Mouse (Mus musculus): ENCODE results near the gene Galnt7. TPM values are rescaled to one million over a fixed set of nuclear protein-coding genes. Genes with fewer than 3 reads are reported as not detected.

Gene Galnt7
- total RNA-seq (2014; rRNA removed) (1.8 and 2.0 TPM in 2 replicates), polyA plus RNA-seq (2012; rRNA removed) (0.12 and 0.61 TPM in 2 replicates)

- H3K27me3 ChIP-seq (ENCODE audit: control insufficient read depth, insufficient read depth, low read length), result no peaks in the 10 kb centered on the region
- 0 out of 2 replicates have a peak, but pooled peaks have one; percentile 3 for TF ChIP-seq POLR2A (IDR thresholded peaks at IDR 0.05; ENCODE audit: extremely low read depth, insufficient read depth, low read length)
- TF ChIP-seq CTCF (IDR thresholded peaks at IDR 0.05; ENCODE audit: low read depth, low read length), result no peak
- 0 out of 2 replicates have a peak, but pooled peaks cover 3% of the 10 kb centered on the region for H3K4me1 ChIP-seq (ENCODE audit: control insufficient read depth, insufficient read depth, low read length)
- WGBS, result under 1% methylated on average over 64 of the region's 74 CpGs
- peak within 1 kb of the TSS; percentile 95 for H3K9ac ChIP-seq (ENCODE audit: low read depth, low read length)
- H3K36me3 ChIP-seq (ENCODE audit: control insufficient read depth, insufficient read depth, low read length), result no peaks in the 10 kb centered on the region
- peak within 1 kb of the TSS; percentile 67 for H3K4me3 ChIP-seq (ENCODE audit: insufficient read depth, low read depth, low read length)
- no peaks in the 10 kb centered on the region for H3K79me2 ChIP-seq (ENCODE audit: control insufficient read depth, insufficient read depth, low read length)
- peak; percentile 17 for DNase-seq (ENCODE audit: extremely low read depth, low read depth, low spot score)
- peak within 1 kb of the TSS; percentile 36 for H3K27ac ChIP-seq (replicated peaks; ENCODE audit: insufficient read depth, low read depth, low read length)
Observed at GRCm38 (mm10) chr8:57652456-57653055, at the start of gene Galnt7. TSS of gene Galnt7 (minus strand) at chr8:57653032.

GRCm38 (mm10) chr8:57688633-57689032, 35.8 kb upstream of the Galnt7 start:
- TF ChIP-seq CTCF (IDR thresholded peaks at IDR 0.05; ENCODE audit: low read depth, low read length) (no peak), POLR2A (IDR thresholded peaks at IDR 0.05; ENCODE audit: extremely low read depth, insufficient read depth, low read length) (no peak)
- Histone ChIP-seq H3K4me1 (ENCODE audit: control insufficient read depth, insufficient read depth, low read length) (no peaks in the 10 kb centered on the region), H3K27ac (replicated peaks; ENCODE audit: insufficient read depth, low read depth, low read length) (no peak overlapping the region)

GRCm38 (mm10) chr8:57685803-57686202, 33.0 kb upstream of the Galnt7 start:
- H3K27ac ChIP-seq (replicated peaks; ENCODE audit: insufficient read depth, low read depth, low read length), result no peak overlapping the region
- 92% methylated on average over 3 of the region's 3 CpGs for WGBS
- no peaks in the 10 kb centered on the region for H3K79me2 ChIP-seq (ENCODE audit: control insufficient read depth, insufficient read depth, low read length)
- H3K4me3 ChIP-seq (ENCODE audit: insufficient read depth, low read depth, low read length), result no peak overlapping the region
- no peaks in the 10 kb centered on the region for H3K36me3 ChIP-seq (ENCODE audit: control insufficient read depth, insufficient read depth, low read length)
- no peaks in the 10 kb centered on the region for H3K4me1 ChIP-seq (ENCODE audit: control insufficient read depth, insufficient read depth, low read length)
- no peaks in the 10 kb centered on the region; the same call in 1 of the 2 replicates for H3K27me3 ChIP-seq (ENCODE audit: control insufficient read depth, insufficient read depth, low read length)
- TF ChIP-seq CTCF (IDR thresholded peaks at IDR 0.05; ENCODE audit: low read depth, low read length), result no peak
- TF ChIP-seq POLR2A (IDR thresholded peaks at IDR 0.05; ENCODE audit: extremely low read depth, insufficient read depth, low read length), result no peak
- no peak overlapping the region for H3K9ac ChIP-seq (ENCODE audit: low read depth, low read length)
- no peak for DNase-seq (ENCODE audit: extremely low read depth, low read depth, low spot score)

More at GRCm38 (mm10) chr8:57688633-57689032, 35.8 kb upstream of the Galnt7 start:
- H3K27me3 ChIP-seq (ENCODE audit: control insufficient read depth, insufficient read depth, low read length), result no peaks in the 10 kb centered on the region; the same call in 1 of the 2 replicates
- H3K79me2 ChIP-seq (ENCODE audit: control insufficient read depth, insufficient read depth, low read length), result no peaks in the 10 kb centered on the region
- 71% methylated on average over 7 of the region's 7 CpGs for WGBS
- no peak overlapping the region for H3K9ac ChIP-seq (ENCODE audit: low read depth, low read length)
- no peak for DNase-seq (ENCODE audit: extremely low read depth, low read depth, low spot score)
- no peaks in the 10 kb centered on the region for H3K36me3 ChIP-seq (ENCODE audit: control insufficient read depth, insufficient read depth, low read length)
- H3K4me3 ChIP-seq (ENCODE audit: insufficient read depth, low read depth, low read length), result no peak overlapping the region

GRCm38 (mm10) chr8:57680044-57680443, 27.2 kb upstream of the Galnt7 start:
- WGBS, result 85% methylated on average over 5 of the region's 5 CpGs
- Histone ChIP-seq H3K4me3 (ENCODE audit: insufficient read depth, low read depth, low read length) (no peak overlapping the region), H3K36me3 (ENCODE audit: control insufficient read depth, insufficient read depth, low read length) (no peaks in the 10 kb centered on the region), H3K4me1 (ENCODE audit: control insufficient read depth, insufficient read depth, low read length) (no peaks in the 10 kb centered on the region), H3K27me3 (ENCODE audit: control insufficient read depth, insufficient read depth, low read length) (no peaks in the 10 kb centered on the region; the same call in 1 of the 2 replicates), H3K9ac (ENCODE audit: low read depth, low read length) (no peak overlapping the region), H3K27ac (replicated peaks; ENCODE audit: insufficient read depth, low read depth, low read length) (no peak overlapping the region), H3K79me2 (ENCODE audit: control insufficient read depth, insufficient read depth, low read length) (no peaks in the 10 kb centered on the region)
- TF ChIP-seq POLR2A (IDR thresholded peaks at IDR 0.05; ENCODE audit: extremely low read depth, insufficient read depth, low read length) (no peak), CTCF (IDR thresholded peaks at IDR 0.05; ENCODE audit: low read depth, low read length) (no peak)
- no peak for DNase-seq (ENCODE audit: extremely low read depth, low read depth, low spot score)

- H3K36me3 ChIP-seq (ENCODE audit: control insufficient read depth, insufficient read depth, low read length), result no peaks in the 10 kb centered on the region
- H3K9ac ChIP-seq (ENCODE audit: low read depth, low read length), result no peak overlapping the region
- H3K79me2 ChIP-seq (ENCODE audit: control insufficient read depth, insufficient read depth, low read length), result no peaks in the 10 kb centered on the region
- no peak overlapping the region for H3K4me3 ChIP-seq (ENCODE audit: insufficient read depth, low read depth, low read length)
- no peak overlapping the region for H3K27ac ChIP-seq (replicated peaks; ENCODE audit: insufficient read depth, low read depth, low read length)
- no peaks in the 10 kb centered on the region for H3K27me3 ChIP-seq (ENCODE audit: control insufficient read depth, insufficient read depth, low read length)
- WGBS, result 90% methylated on average over 2 of the region's 2 CpGs
- H3K4me1 ChIP-seq (ENCODE audit: control insufficient read depth, insufficient read depth, low read length), result no peaks in the 10 kb centered on the region
- no peak for DNase-seq (ENCODE audit: extremely low read depth, low read depth, low spot score)
- TF ChIP-seq CTCF (IDR thresholded peaks at IDR 0.05; ENCODE audit: low read depth, low read length), result no peak
- TF ChIP-seq POLR2A (IDR thresholded peaks at IDR 0.05; ENCODE audit: extremely low read depth, insufficient read depth, low read length), result no peak
Observed at GRCm38 (mm10) chr8:57664121-57664520, 11.3 kb upstream of the Galnt7 start.

- Histone ChIP-seq H3K4me1 (ENCODE audit: control insufficient read depth, insufficient read depth, low read length) (no peaks in the 10 kb centered on the region), H3K79me2 (ENCODE audit: control insufficient read depth, insufficient read depth, low read length) (no peaks in the 10 kb centered on the region), H3K27me3 (ENCODE audit: control insufficient read depth, insufficient read depth, low read length) (no peaks in the 10 kb centered on the region), H3K9ac (ENCODE audit: low read depth, low read length) (no peak overlapping the region), H3K36me3 (ENCODE audit: control insufficient read depth, insufficient read depth, low read length) (no peaks in the 10 kb centered on the region), H3K4me3 (ENCODE audit: insufficient read depth, low read depth, low read length) (no peak overlapping the region), H3K27ac (replicated peaks; ENCODE audit: insufficient read depth, low read depth, low read length) (no peak overlapping the region)
- DNase-seq (ENCODE audit: extremely low read depth, low read depth, low spot score), result no peak
- TF ChIP-seq POLR2A (IDR thresholded peaks at IDR 0.05; ENCODE audit: extremely low read depth, insufficient read depth, low read length), result no peak
- no peak for TF ChIP-seq CTCF (IDR thresholded peaks at IDR 0.05; ENCODE audit: low read depth, low read length)
- 90% methylated on average over 2 of the region's 2 CpGs for WGBS
Observed at GRCm38 (mm10) chr8:57660019-57660418, 7.2 kb upstream of the Galnt7 start.
